Mouse (Mus musculus) thymus, adult 2 months (tissue): ENCODE data around the gene Samd4b.

Experiments
- CTCF ChIP-seq: fragments of 200-500 bp; IDR thresholded peaks from 2 replicates; pipeline ENCODE4 v1.5.1; 2012; ENCODE audit warnings: mild to moderate bottlenecking, control low read depth, low read length, moderate library complexity, borderline replicate concordance; ENCODE audit not compliant: control insufficient read depth, poor library complexity, insufficient read depth; ENCODE audit errors: extremely low read depth
- POLR2A ChIP-seq: fragments of 200-500 bp; IDR thresholded peaks from 2 replicates; pipeline ENCODE4 v1.6.1; 2012; ENCODE audit warnings: mild to moderate bottlenecking, low read length, control low read depth, moderate library complexity; ENCODE audit not compliant: control insufficient read depth, poor library complexity, insufficient read depth; ENCODE audit errors: extremely low read depth

- TF ChIP-seq POLR2A: no peak
- no peak for TF ChIP-seq CTCF
Measured at GRCm38 (mm10) chr7:28380237-28381016, 217.5 kb downstream of the Samd4b start, which contains the start of gene Zfp36.
